Mouse (Mus musculus) liver, adult 2 months (tissue): ENCODE measurements around the gene Krt25.

Source experiments
- CTCF ChIP-seq: fragments of 200-500 bp; IDR thresholded peaks from 2 replicates; pipeline ENCODE4 v1.5.1; 2011; ENCODE audit warnings: low read depth, low read length, control low read depth
- POLR2A ChIP-seq: fragments of 200-500 bp; IDR thresholded peaks from 2 replicates; pipeline ENCODE4 v1.6.1; 2011; ENCODE audit warnings: low read length, control low read depth; ENCODE audit not compliant: insufficient read depth; ENCODE audit errors: extremely low read depth

DNA sequence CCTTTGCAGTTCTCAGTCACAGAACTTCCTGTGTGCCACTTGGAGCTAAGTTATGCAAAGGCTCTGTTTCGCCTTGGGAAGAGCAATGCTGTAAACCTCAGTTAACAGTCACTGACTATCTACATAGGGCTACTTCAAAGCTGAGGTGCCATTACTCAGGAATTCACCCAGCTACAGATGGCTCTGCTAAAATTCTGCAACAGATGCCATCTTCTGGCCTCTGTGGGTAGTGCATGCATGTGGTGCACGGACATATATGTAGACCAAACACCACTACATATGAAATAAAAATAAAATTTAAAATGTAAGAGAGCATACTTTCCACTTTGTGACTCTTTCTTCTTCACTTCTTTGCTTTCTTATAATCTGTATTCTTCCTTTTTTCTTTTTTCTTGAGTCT is 15.2 kb downstream of the Krt25 start:
- TF ChIP-seq CTCF (peak; percentile 57; the same call in 1 of the 2 replicates), POLR2A (no peak)
